Mouse (Mus musculus) limb, embryonic 11.5 days (tissue): ENCODE measurements around the gene Olfr1045. TPM values are rescaled to one million over a fixed set of nuclear protein-coding genes. Genes with fewer than 3 reads are reported as not detected.
"Not testable (repeated sequence)": the region's sequence is repeated elsewhere in the genome, so short reads cannot be mapped to it uniquely, and the experiment has no call there.

ENCODE experiments used
- ATAC-seq: fragments of 200-750 bp; cut with Nextera tagmentation; 2 replicates; pipeline ENCODE4 v1.8.0; 2017; ENCODE audit warnings: low read depth; ENCODE audit not compliant: insufficient number of reproducible peaks, low FRiP score, low TSS enrichment
- DNase-seq: peaks from one replicate; pipeline ENCODE4 v3.0.0-alpha.2; 2015; ENCODE audit warnings: low spot score
- H3K27ac ChIP-seq: fragments of 300-500 bp; sonication (generic); replicated peaks from 2 replicates; pipeline ENCODE4 v1.5.1; 2014; ENCODE audit warnings: low read depth, mild to moderate bottlenecking, low read length
- H3K27me3 ChIP-seq: fragments of 300-500 bp; sonication (generic); 2 replicates; pipeline ENCODE4 v1.6.1; 2014; ENCODE audit warnings: mild to moderate bottlenecking, low read length, mixed read lengths; ENCODE audit not compliant: control insufficient read depth, insufficient read depth
- H3K36me3 ChIP-seq: fragments of 300-500 bp; sonication (generic); 2 replicates; pipeline ENCODE4 v1.6.1; 2014; ENCODE audit warnings: mild to moderate bottlenecking, low read length, moderate library complexity, mixed read lengths; ENCODE audit not compliant: control insufficient read depth, insufficient read depth
- H3K4me1 ChIP-seq: fragments of 300-500 bp; sonication (generic); 2 replicates; pipeline ENCODE4 v1.6.1; 2014; ENCODE audit warnings: low read length, mixed read lengths; ENCODE audit not compliant: control insufficient read depth, insufficient read depth
- H3K4me2 ChIP-seq: fragments of 300-500 bp; sonication (generic); 2 replicates; pipeline ENCODE4 v1.6.1; 2014; ENCODE audit warnings: low read depth, mild to moderate bottlenecking, moderate library complexity; ENCODE audit not compliant: severe bottlenecking
- H3K4me3 ChIP-seq: fragments of 300-500 bp; sonication (generic); 2 replicates; pipeline ENCODE4 v1.5.1; 2014; ENCODE audit warnings: low read depth, low read length
- H3K9ac ChIP-seq: fragments of 300-500 bp; sonication (generic); 2 replicates; pipeline ENCODE4 v1.6.1; 2014; ENCODE audit warnings: mild to moderate bottlenecking, low read length
- H3K9me3 ChIP-seq: fragments of 300-500 bp; sonication (generic); 2 replicates; pipeline ENCODE4 v1.6.1; 2016; ENCODE audit warnings: low read length; ENCODE audit not compliant: control insufficient read depth
- WGBS: fragments of 180-500 bp; shearing (Covaris S2); extraction: QIAGEN DNeasy Blood & Tissue Kit; methylation state at CpG from one replicate; pipeline ENCODE4 v1.1.7; 2014; 5-methylcytosine and 5-hydroxymethylcytosine counted together
- polyA plus RNA-seq: library from polyadenylated mRNA; unstranded; fragments of >200 nt; fragmentation: Nextera tagmentation; extraction: Ambion mirVana; gene quantifications from 2 replicates; pipeline ENCODE4 v1.2.1, GENCODE M21; 2014

The Olfr1045 gene
- polyA plus RNA-seq = not detected in 2 replicates

DNA sequence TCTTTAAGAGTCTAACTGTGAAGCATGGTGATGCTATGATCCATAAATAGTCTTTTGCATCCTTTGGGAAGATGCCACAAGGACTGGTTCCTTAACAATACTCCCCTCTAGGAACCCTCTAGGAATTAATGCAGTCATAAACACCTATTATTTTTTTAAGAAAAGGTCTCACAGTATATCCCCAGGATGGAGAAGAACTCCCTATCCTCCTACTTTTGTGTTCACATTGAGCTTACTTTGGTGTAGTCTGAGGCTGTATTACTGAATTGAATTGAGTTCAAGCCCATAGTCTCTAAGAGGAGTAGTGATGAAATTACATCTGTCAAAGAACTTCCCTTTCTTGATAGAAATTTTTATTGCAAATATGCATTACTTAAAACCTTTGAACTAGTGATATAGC, at the start of gene Olfr1045:
TSS of gene Olfr1045 (minus strand) at position 101 of the 400 bp plus-strand sequence.
- H3K9me3 ChIP-seq = no peaks in the 10 kb centered on the region
- H3K4me1 ChIP-seq = no peaks in the 10 kb centered on the region
- H3K27me3 ChIP-seq = no peaks in the 10 kb centered on the region
- H3K9ac ChIP-seq = no peak within 1 kb of the TSS
- H3K4me3 ChIP-seq = no peak within 1 kb of the TSS
- no peak for DNase-seq
- no peak within 1 kb of the TSS for H3K4me2 ChIP-seq
- H3K36me3 ChIP-seq = no peaks in the 10 kb centered on the region
- H3K27ac ChIP-seq = no peak within 1 kb of the TSS
- no peak for ATAC-seq

DNA sequence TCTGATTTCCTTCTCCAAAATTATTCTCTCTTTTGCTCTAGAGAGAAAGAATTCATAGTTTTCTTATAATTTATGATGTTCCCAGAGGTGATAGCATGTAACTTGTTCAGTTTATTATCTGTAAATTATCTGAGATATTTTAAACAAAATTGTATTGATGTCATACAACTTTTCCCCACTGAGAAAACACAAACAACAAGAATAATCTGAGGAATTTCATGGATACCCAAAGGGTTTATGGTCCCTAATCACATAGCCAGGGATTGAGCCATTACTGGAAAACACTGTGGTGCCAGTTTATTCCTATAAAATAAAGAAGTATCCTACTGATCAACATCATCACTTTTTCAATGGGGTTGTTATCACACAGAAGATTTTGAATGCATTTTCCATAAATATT, 37.4 kb upstream of the Olfr1045 start, which contains the start of gene Olfr1048:
TSS of gene Olfr1048 (minus strand) at position 101 of the 400 bp plus-strand sequence.
- DNase-seq = no peak

DNA sequence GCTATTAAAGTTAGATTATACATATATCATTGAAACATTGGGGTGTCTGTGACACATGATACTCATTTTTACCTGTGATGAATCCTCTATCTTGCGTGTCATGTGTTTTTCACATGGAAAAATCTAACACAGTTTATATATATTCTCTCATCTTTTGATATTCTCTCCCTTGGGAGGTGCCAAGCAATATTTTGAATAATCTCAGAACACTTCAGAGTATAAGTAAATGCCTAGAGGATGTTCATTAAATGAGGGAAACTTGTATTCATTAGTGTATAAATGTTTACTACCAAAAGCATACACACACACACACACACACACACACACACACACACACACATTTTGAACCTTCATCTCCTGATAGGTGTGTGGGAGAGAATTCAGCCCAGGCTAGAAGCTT, 28.5 kb upstream of the Olfr1045 start, which contains the start of gene Olfr1047:
TSS of gene Olfr1047 (minus strand) at position 101 of the 400 bp plus-strand sequence.
- DNase-seq = no peak
- no peak within 1 kb of the TSS for H3K4me2 ChIP-seq
- H3K27ac ChIP-seq = no peak within 1 kb of the TSS
- no peaks in the 10 kb centered on the region for H3K27me3 ChIP-seq
- no peaks in the 10 kb centered on the region for H3K4me1 ChIP-seq
- no peaks in the 10 kb centered on the region for H3K9me3 ChIP-seq
- H3K36me3 ChIP-seq = no peaks in the 10 kb centered on the region
- 93% methylated on average over 1 of the region's 1 CpGs for WGBS
- H3K9ac ChIP-seq = no peak within 1 kb of the TSS
- ATAC-seq = no peak
- no peak within 1 kb of the TSS for H3K4me3 ChIP-seq

More for the DNA sequence above, 37.4 kb upstream of the Olfr1045 start, which contains the start of gene Olfr1048:
- Histone ChIP-seq H3K9ac (no peak within 1 kb of the TSS), H3K4me2 (no peak within 1 kb of the TSS), H3K4me3 (no peak within 1 kb of the TSS), H3K9me3 (no peaks in the 10 kb centered on the region), H3K4me1 (no peaks in the 10 kb centered on the region), H3K27ac (no peak within 1 kb of the TSS), H3K27me3 (no peaks in the 10 kb centered on the region), H3K36me3 (no peaks in the 10 kb centered on the region)
- no peak for ATAC-seq

DNA sequence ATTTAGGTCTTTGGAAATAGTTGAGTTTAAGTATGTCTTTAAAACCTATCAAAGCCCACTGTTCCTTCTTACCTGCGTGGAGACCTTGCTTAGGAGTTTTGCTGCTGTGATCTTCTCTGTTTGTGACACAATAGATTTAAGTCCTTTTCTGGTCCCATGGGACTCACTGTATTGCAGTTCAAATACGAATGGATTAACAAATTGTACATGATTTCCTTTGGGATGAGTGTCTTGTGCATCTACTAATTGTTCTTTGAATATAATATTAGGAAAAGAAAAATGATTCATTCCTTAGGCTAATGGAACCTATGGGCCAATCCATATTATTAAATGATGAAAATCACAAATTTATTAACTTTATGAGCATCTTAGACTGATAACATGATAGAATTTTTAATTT, 16.4 kb upstream of the Olfr1045 start, which contains the start of gene Olfr1046:
TSS of gene Olfr1046 (minus strand) at position 101 of the 400 bp plus-strand sequence.
- Histone ChIP-seq H3K27ac (no peak within 1 kb of the TSS), H3K9me3 (no peaks in the 10 kb centered on the region), H3K4me3 (no peak within 1 kb of the TSS), H3K4me1 (no peaks in the 10 kb centered on the region), H3K27me3 (no peaks in the 10 kb centered on the region), H3K36me3 (no peaks in the 10 kb centered on the region), H3K4me2 (no peak within 1 kb of the TSS), H3K9ac (no peak within 1 kb of the TSS)
- no peak for DNase-seq
- WGBS = 79% methylated on average over 2 of the region's 2 CpGs
- ATAC-seq = no peak

DNA sequence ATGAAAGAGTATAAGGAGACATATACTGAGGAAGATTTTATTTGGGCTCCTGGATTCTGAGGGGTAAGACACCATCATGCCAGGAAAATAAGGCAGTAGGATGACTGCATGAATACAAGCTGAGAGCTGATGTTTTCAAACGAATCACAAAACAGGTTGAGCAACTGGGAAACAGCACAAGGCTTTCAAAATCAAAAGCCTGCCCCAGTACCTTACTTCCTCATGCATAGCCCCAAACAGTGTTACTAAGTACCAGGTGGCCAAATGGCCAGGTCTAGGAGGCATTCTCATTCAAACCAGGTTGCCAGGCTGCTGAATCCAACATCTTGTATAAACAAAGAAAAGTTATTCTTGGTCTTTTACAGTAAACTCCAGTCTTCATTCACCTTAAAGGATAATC, 6.9 kb downstream of the Olfr1045 start:
- ATAC-seq (no peak), DNase-seq (no peak)
- no peak overlapping the region for H3K4me3 ChIP-seq
- 67% methylated on average over 1 of the region's 1 CpGs for WGBS
- no peaks in the 10 kb centered on the region for H3K4me1 ChIP-seq
- no peak overlapping the region for H3K9ac ChIP-seq
- no peaks in the 10 kb centered on the region for H3K9me3 ChIP-seq
- no peak overlapping the region for H3K4me2 ChIP-seq
- H3K27ac ChIP-seq = no peak overlapping the region
- no peaks in the 10 kb centered on the region for H3K36me3 ChIP-seq
- H3K27me3 ChIP-seq = no peaks in the 10 kb centered on the region

DNA sequence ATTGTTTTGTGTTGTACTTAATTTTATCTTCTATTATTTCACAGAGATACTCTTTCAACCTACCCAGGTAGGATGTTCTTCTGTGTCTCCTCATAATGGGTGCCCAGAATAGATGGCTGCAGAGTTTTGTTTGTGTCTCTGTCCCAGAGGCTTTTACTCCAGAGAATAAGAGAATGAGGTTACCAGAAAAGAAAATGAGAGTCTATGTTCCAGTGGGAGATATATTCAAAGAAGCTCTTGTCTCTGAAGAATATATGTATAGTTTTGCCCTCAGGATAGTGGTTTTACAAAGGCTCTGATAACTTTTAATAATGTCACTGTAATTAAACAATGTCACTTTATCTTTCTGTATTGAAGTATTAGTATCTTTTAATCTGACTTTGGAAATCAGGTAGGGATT, 17.2 kb downstream of the Olfr1045 start, which contains the start of gene Olfr52:
TSS of gene Olfr52 (minus strand) at position 101 of the 400 bp plus-strand sequence.
- H3K4me1 ChIP-seq = no peaks in the 10 kb centered on the region
- H3K4me3 ChIP-seq = no peak within 1 kb of the TSS
- DNase-seq = no peak
- no peaks in the 10 kb centered on the region for H3K36me3 ChIP-seq
- no peaks in the 10 kb centered on the region for H3K27me3 ChIP-seq
- H3K27ac ChIP-seq = no peak within 1 kb of the TSS
- H3K4me2 ChIP-seq = no peak within 1 kb of the TSS
- no peak for ATAC-seq
- no peaks in the 10 kb centered on the region for H3K9me3 ChIP-seq
- H3K9ac ChIP-seq = no peak within 1 kb of the TSS

DNA sequence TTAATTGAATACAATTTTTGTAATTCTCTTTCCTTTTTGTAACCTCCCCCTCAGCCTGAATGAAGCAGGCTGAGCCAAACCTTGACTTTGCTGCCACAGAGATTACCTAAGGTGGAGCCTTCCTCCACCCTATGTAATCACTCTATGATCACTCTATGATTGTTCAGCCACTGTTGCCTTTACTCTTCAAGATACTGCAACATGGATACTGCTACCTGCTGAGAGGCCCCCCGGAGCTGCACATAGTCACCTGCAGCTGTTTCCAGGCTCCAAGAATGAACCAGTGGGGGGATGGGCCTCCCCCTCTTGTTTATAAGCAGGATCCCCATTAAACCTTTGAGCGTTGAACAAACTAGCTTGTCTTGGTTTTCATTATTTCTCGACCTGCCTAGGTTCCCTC, 22.9 kb downstream of the Olfr1045 start:
- no peak overlapping the region for H3K4me3 ChIP-seq
- H3K4me2 ChIP-seq = no peak overlapping the region
- no peaks in the 10 kb centered on the region for H3K27me3 ChIP-seq
- WGBS = 84% methylated on average over 3 of the region's 3 CpGs
- H3K4me1 ChIP-seq = no peaks in the 10 kb centered on the region
- H3K36me3 ChIP-seq = no peaks in the 10 kb centered on the region
- no peak overlapping the region for H3K9ac ChIP-seq
- DNase-seq (no peak), ATAC-seq (no peak)
- H3K9me3 ChIP-seq = no peaks in the 10 kb centered on the region
- no peak overlapping the region for H3K27ac ChIP-seq

DNA sequence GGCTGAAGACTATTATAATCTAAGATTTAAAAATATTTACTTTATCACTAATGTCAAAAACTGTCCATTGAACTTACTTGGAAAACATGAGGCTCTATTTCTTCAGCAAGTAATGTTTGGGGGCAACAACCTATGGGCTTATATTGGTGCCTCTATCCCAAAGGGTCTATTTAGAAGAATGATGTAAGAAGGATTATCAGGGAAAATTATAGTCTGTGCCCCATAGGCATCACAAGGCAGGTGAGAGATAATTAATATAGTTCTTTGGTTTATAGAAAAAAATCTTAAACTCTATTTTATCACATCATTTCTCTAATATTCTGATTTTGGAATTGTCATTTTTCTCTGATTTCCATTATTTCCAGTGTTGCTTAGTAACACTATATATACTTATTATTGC, 25.1 kb downstream of the Olfr1045 start, which contains the start of gene Olfr1044:
TSS of gene Olfr1044 (minus strand) at position 101 of the 400 bp plus-strand sequence.
- no peak within 1 kb of the TSS for H3K27ac ChIP-seq
- no peaks in the 10 kb centered on the region for H3K27me3 ChIP-seq
- H3K9me3 ChIP-seq = no peaks in the 10 kb centered on the region
- ATAC-seq (no peak), DNase-seq (no peak)
- H3K36me3 ChIP-seq = no peaks in the 10 kb centered on the region
- no peak within 1 kb of the TSS for H3K4me3 ChIP-seq
- no peaks in the 10 kb centered on the region for H3K4me1 ChIP-seq
- H3K9ac ChIP-seq = no peak within 1 kb of the TSS
- H3K4me2 ChIP-seq = no peak within 1 kb of the TSS

DNA sequence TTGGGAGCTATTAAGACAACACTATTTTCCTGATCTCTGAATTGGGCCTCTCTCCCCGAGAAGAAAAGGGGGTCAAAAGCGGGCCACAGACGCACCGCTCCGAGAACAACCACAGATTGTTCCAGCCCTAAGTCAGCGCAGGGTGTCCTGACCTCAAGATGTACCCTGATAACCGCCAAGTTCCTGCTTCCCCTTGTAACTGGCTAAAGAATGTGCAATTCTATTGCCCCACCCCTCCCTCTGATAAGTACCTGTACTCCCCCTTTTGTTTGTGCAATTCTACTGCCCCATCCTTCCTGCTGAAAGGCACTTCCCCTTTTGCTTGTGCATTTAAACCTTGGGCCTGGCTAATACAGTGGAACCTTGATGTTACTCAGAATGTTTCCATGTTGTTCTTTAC, 27.4 kb downstream of the Olfr1045 start:
- not testable (repeated sequence) for H3K9me3 ChIP-seq, H3K4me1 ChIP-seq, DNase-seq, H3K27ac ChIP-seq, H3K4me3 ChIP-seq, H3K36me3 ChIP-seq, H3K4me2 ChIP-seq, ATAC-seq, H3K27me3 ChIP-seq, H3K9ac ChIP-seq
- WGBS = 88% methylated on average over 7 of the region's 7 CpGs
